Mouse (Mus musculus) stomach, embryonic 15.5 days (tissue): ENCODE results near the gene Tmem59. TPM values are rescaled to one million over a fixed set of nuclear protein-coding genes. Genes with fewer than 3 reads are reported as not detected.

ENCODE experiments used
- ATAC-seq: fragments of 200-750 bp; cut with Nextera tagmentation; 2 replicates; pipeline ENCODE4 v1.8.0; 2017; ENCODE audit warnings: low read depth, moderate number of reproducible peaks, moderate TSS enrichment; ENCODE audit not compliant: insufficient read depth, low FRiP score
- H3K27ac ChIP-seq: fragments of 300-500 bp; sonication (generic); 2 replicates; pipeline ENCODE4 v1.5.1; 2015; ENCODE audit warnings: mild to moderate bottlenecking, inconsistent platforms
- H3K27me3 ChIP-seq: fragments of 300-500 bp; sonication (generic); replicated peaks from 2 replicates; pipeline ENCODE4 v1.6.1; 2015; ENCODE audit warnings: inconsistent platforms
- H3K36me3 ChIP-seq: fragments of 300-500 bp; sonication (generic); 2 replicates; pipeline ENCODE4 v1.6.1; 2015; ENCODE audit warnings: inconsistent platforms
- H3K4me1 ChIP-seq: fragments of 300-500 bp; sonication (generic); 2 replicates; pipeline ENCODE4 v1.6.1; 2015; ENCODE audit warnings: inconsistent platforms
- H3K4me2 ChIP-seq: fragments of 300-500 bp; sonication (generic); 2 replicates; pipeline ENCODE4 v1.6.1; 2015; ENCODE audit warnings: mild to moderate bottlenecking, inconsistent platforms
- H3K4me3 ChIP-seq: fragments of 300-500 bp; sonication (generic); replicated peaks from 2 replicates; pipeline ENCODE4 v1.5.1; 2015; ENCODE audit warnings: inconsistent platforms
- H3K9ac ChIP-seq: fragments of 300-500 bp; sonication (generic); 2 replicates; pipeline ENCODE4 v1.6.1; 2015; ENCODE audit warnings: inconsistent platforms
- H3K9me3 ChIP-seq: fragments of 300-500 bp; sonication (generic); 2 replicates; pipeline ENCODE4 v1.6.1; 2016; ENCODE audit warnings: inconsistent platforms
- WGBS: fragments of 180-500 bp; shearing (Covaris S2); methylation state at CpG from one replicate; pipeline ENCODE4 v1.1.7; 2015; 5-methylcytosine and 5-hydroxymethylcytosine counted together
- polyA plus RNA-seq: library from polyadenylated mRNA; unstranded; fragments of >200 nt; fragmentation: Nextera tagmentation; extraction: Ambion mirVana; gene quantifications from 2 replicates; pipeline ENCODE4 v1.2.1, GENCODE M21; 2015

Gene Tmem59
- polyA plus RNA-seq, 1 experiment from 2014 or later: 386 TPM

GRCm38 (mm10) chr4:107156983-107157401, 21.2 kb upstream of the Tmem59 start:
- Histone ChIP-seq H3K4me1 (no peaks in the 10 kb centered on the region), H3K27me3 (no peaks in the 10 kb centered on the region), H3K9me3 (no peaks in the 10 kb centered on the region), H3K36me3 (no peaks in the 10 kb centered on the region; the same call in 1 of the 2 replicates), H3K9ac (no peak overlapping the region), H3K4me2 (no peak overlapping the region), H3K27ac (no peak overlapping the region), H3K4me3 (no peak overlapping the region)
- WGBS: 72% methylated on average over 4 of the region's 4 CpGs
- ATAC-seq: no peak

- no peak overlapping the region for H3K27ac ChIP-seq
- peaks cover 5% of the 10 kb centered on the region; the same call in 1 of the 2 replicates for H3K36me3 ChIP-seq
- H3K4me1 ChIP-seq: no peaks in the 10 kb centered on the region
- H3K9ac ChIP-seq: no peak overlapping the region
- ATAC-seq: no peak
- H3K4me3 ChIP-seq: no peak overlapping the region
- H3K27me3 ChIP-seq: no peaks in the 10 kb centered on the region
- H3K4me2 ChIP-seq: no peak overlapping the region
- WGBS: 82% methylated on average over 11 of the region's 11 CpGs
- no peaks in the 10 kb centered on the region for H3K9me3 ChIP-seq
These were observed 18.9 kb upstream of the Tmem59 start for GRCm38 (mm10) chr4:107159166-107159773.

- Histone ChIP-seq H3K4me3 (no peak overlapping the region), H3K36me3 (0 out of 2 replicates have a peak, but pooled peaks cover 9% of the 10 kb centered on the region), H3K9me3 (no peaks in the 10 kb centered on the region), H3K4me2 (no peak overlapping the region), H3K27ac (no peak overlapping the region), H3K27me3 (no peaks in the 10 kb centered on the region), H3K9ac (no peak overlapping the region), H3K4me1 (no peaks in the 10 kb centered on the region)
- WGBS: 91% methylated on average over 8 of the region's 8 CpGs
- ATAC-seq: no peak
These were observed 18.0 kb upstream of the Tmem59 start for GRCm38 (mm10) chr4:107160181-107160580.

GRCm38 (mm10) chr4:107163341-107163740, 14.9 kb upstream of the Tmem59 start:
- Histone ChIP-seq H3K4me3 (no peak overlapping the region), H3K9me3 (no peaks in the 10 kb centered on the region), H3K36me3 (0 out of 2 replicates have a peak, but pooled peaks cover 13% of the 10 kb centered on the region), H3K9ac (no peak overlapping the region), H3K27me3 (no peaks in the 10 kb centered on the region), H3K4me2 (no peak overlapping the region), H3K4me1 (no peaks in the 10 kb centered on the region), H3K27ac (no peak overlapping the region)
- no peak for ATAC-seq
- WGBS: 80% methylated on average over 10 of the region's 10 CpGs

GRCm38 (mm10) chr4:107163756-107164587, 14.2 kb upstream of the Tmem59 start:
- H3K4me2 ChIP-seq: no peak overlapping the region
- H3K9me3 ChIP-seq: no peaks in the 10 kb centered on the region
- H3K27me3 ChIP-seq: no peaks in the 10 kb centered on the region
- no peak overlapping the region for H3K4me3 ChIP-seq
- 36% methylated on average over 9 of the region's 9 CpGs for WGBS
- 0 out of 2 replicates have a peak, but pooled peaks cover 13% of the 10 kb centered on the region for H3K36me3 ChIP-seq
- no peak overlapping the region for H3K27ac ChIP-seq
- peak; percentile 58; the same call in 1 of the 2 replicates for ATAC-seq
- H3K4me1 ChIP-seq: no peaks in the 10 kb centered on the region
- H3K9ac ChIP-seq: no peak overlapping the region

- Histone ChIP-seq H3K4me2 (no peak overlapping the region), H3K27ac (no peak overlapping the region), H3K36me3 (0 out of 2 replicates have a peak, but pooled peaks cover 13% of the 10 kb centered on the region), H3K27me3 (no peaks in the 10 kb centered on the region), H3K9me3 (no peaks in the 10 kb centered on the region), H3K4me1 (no peaks in the 10 kb centered on the region), H3K9ac (no peak overlapping the region), H3K4me3 (no peak overlapping the region)
- no peak for ATAC-seq
- 74% methylated on average over 5 of the region's 5 CpGs for WGBS
These were observed 11.5 kb upstream of the Tmem59 start for GRCm38 (mm10) chr4:107166700-107167099.

GRCm38 (mm10) chr4:107167798-107168197, 10.4 kb upstream of the Tmem59 start:
- ATAC-seq: no peak
- no peak overlapping the region for H3K27ac ChIP-seq
- H3K9ac ChIP-seq: no peak overlapping the region
- H3K27me3 ChIP-seq: no peaks in the 10 kb centered on the region
- H3K9me3 ChIP-seq: no peaks in the 10 kb centered on the region
- H3K4me2 ChIP-seq: no peak overlapping the region
- WGBS: 80% methylated on average over 5 of the region's 5 CpGs
- no peaks in the 10 kb centered on the region for H3K4me1 ChIP-seq
- H3K4me3 ChIP-seq: no peak overlapping the region
- peaks cover 17% of the 10 kb centered on the region; the same call in 1 of the 2 replicates for H3K36me3 ChIP-seq

GRCm38 (mm10) chr4:107177506-107177905, 693 bp upstream of the Tmem59 start:
- peaks cover 8% of the 10 kb centered on the region; the same call in 1 of the 2 replicates for H3K4me1 ChIP-seq
- H3K36me3 ChIP-seq: peaks cover 9% of the 10 kb centered on the region; the same call in 1 of the 2 replicates
- peak overlapping the region; percentile 65 for H3K4me2 ChIP-seq
- no peaks in the 10 kb centered on the region for H3K9me3 ChIP-seq
- H3K27me3 ChIP-seq: no peaks in the 10 kb centered on the region
- ATAC-seq: no peak
- H3K27ac ChIP-seq: peak overlapping the region; percentile 99
- peak overlapping the region; percentile 75 for H3K4me3 ChIP-seq
- 24% methylated on average over 11 of the region's 11 CpGs for WGBS
- peak overlapping the region; percentile 73 for H3K9ac ChIP-seq

GRCm38 (mm10) chr4:107178830-107179490, 761 bp downstream of the Tmem59 start, which contains the start of gene Tceanc2:
Gene Tceanc2, minus strand, starts transcription at chr4:107179116.
- no peaks in the 10 kb centered on the region for H3K27me3 ChIP-seq
- peak within 1 kb of the TSS; percentile 73 for H3K9ac ChIP-seq
- peak within 1 kb of the TSS; percentile 75 for H3K4me3 ChIP-seq
- H3K4me2 ChIP-seq: peak within 1 kb of the TSS; percentile 65
- H3K27ac ChIP-seq: peak within 1 kb of the TSS; percentile 99
- WGBS: 1% methylated on average over 47 of the region's 47 CpGs
- no peaks in the 10 kb centered on the region; the same call in 1 of the 2 replicates for H3K36me3 ChIP-seq
- no peak for ATAC-seq
- H3K4me1 ChIP-seq: peaks cover 10% of the 10 kb centered on the region; the same call in 1 of the 2 replicates
- no peaks in the 10 kb centered on the region for H3K9me3 ChIP-seq

- under 1% methylated on average over 8 of the region's 8 CpGs for WGBS
These were observed 1.4 kb downstream of the Tmem59 start for GRCm38 (mm10) chr4:107179561-107179960.

GRCm38 (mm10) chr4:107180746-107181145, 2.5 kb downstream of the Tmem59 start:
- Histone ChIP-seq H3K36me3 (no peaks in the 10 kb centered on the region), H3K4me3 (no peak overlapping the region), H3K27me3 (no peaks in the 10 kb centered on the region), H3K9ac (no peak overlapping the region), H3K9me3 (no peaks in the 10 kb centered on the region), H3K4me1 (peaks cover 10% of the 10 kb centered on the region; the same call in 1 of the 2 replicates), H3K4me2 (no peak overlapping the region), H3K27ac (no peak overlapping the region)
- no peak for ATAC-seq

More at GRCm38 (mm10) chr4:107179561-107179960, 1.4 kb downstream of the Tmem59 start:
- H3K4me1 ChIP-seq: peaks cover 10% of the 10 kb centered on the region; the same call in 1 of the 2 replicates
- peak overlapping the region; percentile 65 for H3K4me2 ChIP-seq
- no peaks in the 10 kb centered on the region for H3K27me3 ChIP-seq
- peak overlapping the region; percentile 75 for H3K4me3 ChIP-seq
- peak overlapping the region; percentile 99 for H3K27ac ChIP-seq
- ATAC-seq: no peak
- no peaks in the 10 kb centered on the region; the same call in 1 of the 2 replicates for H3K36me3 ChIP-seq
- H3K9ac ChIP-seq: peak overlapping the region; percentile 73; the same call in 1 of the 2 replicates
- H3K9me3 ChIP-seq: no peaks in the 10 kb centered on the region
